Mouse (Mus musculus) layer of hippocampus, postnatal 25 days (tissue): ENCODE results near the gene Aff3. TPM values are rescaled to one million over a fixed set of nuclear protein-coding genes. Genes with fewer than 3 reads are reported as not detected.

ENCODE experiments used
- DNase-seq, 2 experiments: peaks; one replicate each; pipeline ENCODE4 v3.0.0; 2022; ENCODE audit warnings: mixed read lengths in 2 of 2, low spot score in 1 of 2; ENCODE audit errors: extremely low spot score in 1 of 2
- total RNA-seq, 2 experiments: library from RNA; stranded (reverse); gene quantifications; 2 replicates each; pipeline ENCODE4 v1.2.3; 2021

Aff3 gene
- total RNA-seq, 2 experiments from 2014 or later: 97.6 to 113 TPM

- DNase-seq: no peak
These were observed 410.3 kb downstream of the Aff3 start for GRCm38 (mm10) chr1:38254426-38254825.

GRCm38 (mm10) chr1:38252766-38253079 lies 412.0 kb downstream of the Aff3 start:
- DNase-seq: peak in 1 of 2 experiments; percentile 32

- no peak for DNase-seq
These were observed 412.6 kb downstream of the Aff3 start for GRCm38 (mm10) chr1:38252031-38252765.

GRCm38 (mm10) chr1:38251448-38251847 lies 413.3 kb downstream of the Aff3 start:
- DNase-seq: no peak

GRCm38 (mm10) chr1:38250246-38250645 lies 414.5 kb downstream of the Aff3 start:
- DNase-seq: no peak

GRCm38 (mm10) chr1:38249561-38249960 lies 415.2 kb downstream of the Aff3 start:
- no peak for DNase-seq

- DNase-seq: no peak
These were observed 416.7 kb downstream of the Aff3 start for GRCm38 (mm10) chr1:38248027-38248426.

GRCm38 (mm10) chr1:38242559-38242958 lies 422.2 kb downstream of the Aff3 start:
- no peak for DNase-seq

- no peak for DNase-seq
These were observed 423.0 kb downstream of the Aff3 start for GRCm38 (mm10) chr1:38241801-38242200.

GRCm38 (mm10) chr1:38241221-38241666 lies 423.5 kb downstream of the Aff3 start:
- no peak for DNase-seq

GRCm38 (mm10) chr1:38240438-38241220 lies 424.1 kb downstream of the Aff3 start:
- no peak for DNase-seq

GRCm38 (mm10) chr1:38239516-38239915 lies 425.2 kb downstream of the Aff3 start:
- no peak for DNase-seq

GRCm38 (mm10) chr1:38237831-38238230 lies 426.9 kb downstream of the Aff3 start:
- no peak for DNase-seq

- DNase-seq: no peak
These were observed 427.5 kb downstream of the Aff3 start for GRCm38 (mm10) chr1:38237027-38237787.

GRCm38 (mm10) chr1:38233121-38233520 lies 431.6 kb downstream of the Aff3 start:
- DNase-seq: no peak

GRCm38 (mm10) chr1:38230041-38230440 lies 434.7 kb downstream of the Aff3 start:
- no peak for DNase-seq

GRCm38 (mm10) chr1:38228806-38229205 lies 435.9 kb downstream of the Aff3 start:
- DNase-seq: no peak

GRCm38 (mm10) chr1:38225166-38225565 lies 439.6 kb downstream of the Aff3 start:
- no peak for DNase-seq

- no peak for DNase-seq
These were observed 442.6 kb downstream of the Aff3 start for GRCm38 (mm10) chr1:38222160-38222559.

- DNase-seq: no peak
These were observed 443.3 kb downstream of the Aff3 start for GRCm38 (mm10) chr1:38221431-38221830.
